Mouse (Mus musculus): ENCODE results near the gene S100a2.
A peak's percentile ranks its signal among the peaks of the same experiment; 100 is the strongest.

S100a2 gene

DNA sequence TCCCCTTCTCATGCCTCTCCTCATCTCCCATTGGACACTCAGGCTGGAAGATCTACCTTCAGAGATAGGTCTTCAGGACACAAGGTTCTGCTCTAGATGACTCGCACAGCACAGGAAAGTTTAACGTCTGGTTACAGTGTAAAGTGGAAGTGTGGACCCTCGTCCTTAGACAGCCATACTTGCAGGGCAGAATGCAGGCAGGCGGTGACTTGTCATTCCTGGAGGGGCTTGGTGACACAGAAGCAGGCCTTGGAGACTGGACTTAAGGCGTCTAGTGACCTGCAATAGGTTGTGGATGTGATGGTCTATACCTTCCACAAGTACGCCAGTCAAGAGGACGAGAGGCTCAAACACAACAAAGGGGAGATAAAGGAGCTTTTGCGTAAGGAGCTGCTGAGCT lies at the start of gene S100a2:
S100a2 (plus strand) TSS at position 301 of the 400 bp plus-strand sequence.
- DNase-seq (ENCODE audit: extremely low read depth, insufficient read length, low spot score): no peak

DNA sequence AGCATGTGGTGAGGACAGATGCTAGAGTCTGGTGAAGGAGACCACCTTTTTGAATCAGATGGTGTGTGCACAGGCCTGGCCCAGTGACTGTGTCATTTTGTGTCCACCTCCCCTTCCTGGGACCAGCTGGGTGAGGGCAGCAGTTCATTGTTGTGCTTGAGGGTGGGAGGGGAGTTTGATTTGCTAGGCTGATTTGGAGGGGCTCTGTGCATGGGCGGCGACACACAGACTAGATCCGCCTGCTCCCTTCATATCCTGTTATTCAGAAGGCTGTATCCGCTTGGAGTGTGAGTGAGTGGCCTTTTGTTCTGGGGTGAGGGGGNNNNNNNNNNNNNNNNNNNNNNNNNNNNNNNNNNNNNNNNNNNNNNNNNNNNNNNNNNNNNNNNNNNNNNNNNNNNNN lies 49.1 kb upstream of the S100a2 start:
- DNase-seq (ENCODE audit: extremely low read depth, insufficient read length, low spot score): no peak

GRCm38 (mm10) chr3:90549676-90550420 lies 40.2 kb upstream of the S100a2 start:
- peak; percentile 74 for DNase-seq (ENCODE audit: extremely low read depth, insufficient read length, low spot score)

GRCm38 (mm10) chr3:90550421-90550790 lies 39.6 kb upstream of the S100a2 start:
- DNase-seq (ENCODE audit: extremely low read depth, insufficient read length, low spot score): no peak

GRCm38 (mm10) chr3:90552231-90552630 lies 37.8 kb upstream of the S100a2 start:
- DNase-seq (ENCODE audit: extremely low read depth, insufficient read length, low spot score): no peak

DNA sequence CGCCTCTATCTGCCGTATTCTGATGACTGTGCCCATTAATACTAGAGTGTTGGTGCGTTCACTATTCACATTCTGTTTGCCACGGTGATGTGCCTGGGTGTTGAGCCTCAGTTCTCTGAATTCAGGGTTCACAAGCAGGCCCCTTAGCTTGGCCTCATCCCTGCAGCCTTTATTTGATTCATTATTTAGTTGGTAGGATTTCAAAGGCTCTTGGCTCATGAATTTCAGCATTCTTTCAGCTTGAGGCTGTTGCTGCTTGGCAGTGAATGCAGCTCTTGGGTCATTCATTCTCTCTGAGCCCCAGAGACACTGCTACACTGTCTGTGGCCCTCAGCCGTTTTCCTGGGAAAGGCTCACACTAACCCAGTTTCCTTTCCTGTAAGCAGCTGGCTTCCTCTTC lies 34.1 kb upstream of the S100a2 start:
- peak; percentile 23 for DNase-seq (ENCODE audit: extremely low read depth, insufficient read length, low spot score)

DNA sequence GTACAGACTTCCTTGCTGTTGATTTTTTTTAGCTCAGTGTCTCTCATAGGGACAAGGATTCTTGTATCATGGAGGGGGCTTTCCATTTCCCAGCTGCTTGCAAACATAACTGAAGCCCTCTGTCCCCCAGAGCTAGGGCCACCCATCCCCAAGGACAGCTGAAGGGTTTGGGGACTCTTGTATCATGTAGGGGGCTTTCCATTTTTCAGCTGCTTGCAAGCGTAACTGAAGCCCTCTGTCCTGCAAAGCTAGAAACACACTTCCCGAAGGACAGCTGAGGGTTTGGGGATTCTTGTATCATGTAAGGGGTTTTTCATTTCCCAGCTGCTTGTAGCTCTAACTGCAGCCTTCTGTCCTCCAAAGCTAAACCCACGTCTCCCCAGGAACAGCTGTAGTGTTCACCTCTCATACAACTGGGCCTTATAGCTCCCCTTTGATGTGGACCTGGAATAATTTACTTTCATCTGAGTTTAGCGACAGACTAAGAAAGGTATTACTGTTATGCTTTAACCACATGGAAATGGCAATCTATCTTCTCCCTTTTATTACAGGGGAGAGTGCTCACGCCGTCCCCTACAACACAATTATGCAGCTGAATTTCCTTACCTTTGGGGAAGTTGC lies 29.9 kb upstream of the S100a2 start, which contains the start of gene S100a3:
S100a3 (plus strand) TSS at position 571 of the 621 bp plus-strand sequence.
- DNase-seq (ENCODE audit: extremely low read depth, insufficient read length, low spot score): no peak

DNA sequence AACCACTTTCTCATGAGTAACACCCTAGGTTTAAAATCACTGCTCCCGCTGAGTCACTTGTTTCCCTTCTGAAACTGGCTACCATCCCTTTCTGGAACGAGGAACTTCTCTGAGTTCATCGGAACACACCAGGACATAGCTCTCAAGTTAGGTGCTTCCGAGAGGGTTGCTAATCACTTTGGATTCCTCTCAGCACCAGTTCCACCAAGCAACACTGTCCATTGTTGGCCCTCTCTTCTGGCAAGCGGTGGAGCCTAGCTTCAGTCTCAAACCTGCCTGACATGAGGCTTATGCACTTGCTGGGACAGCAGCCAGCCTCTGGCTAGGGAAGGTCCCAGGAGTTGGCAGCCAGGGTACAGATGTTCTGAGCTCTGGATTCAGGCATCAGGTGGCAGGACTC lies 15.4 kb upstream of the S100a2 start:
- DNase-seq (ENCODE audit: extremely low read depth, insufficient read length, low spot score): peak; percentile 71

- peak; percentile 41 for DNase-seq (ENCODE audit: extremely low read depth, insufficient read length, low spot score)
These were observed 14.7 kb upstream of the S100a2 start for GRCm38 (mm10) chr3:90575320-90575719.

GRCm38 (mm10) chr3:90576351-90577001 lies 13.6 kb upstream of the S100a2 start:
- no peak for DNase-seq (ENCODE audit: extremely low read depth, insufficient read length, low spot score)

DNA sequence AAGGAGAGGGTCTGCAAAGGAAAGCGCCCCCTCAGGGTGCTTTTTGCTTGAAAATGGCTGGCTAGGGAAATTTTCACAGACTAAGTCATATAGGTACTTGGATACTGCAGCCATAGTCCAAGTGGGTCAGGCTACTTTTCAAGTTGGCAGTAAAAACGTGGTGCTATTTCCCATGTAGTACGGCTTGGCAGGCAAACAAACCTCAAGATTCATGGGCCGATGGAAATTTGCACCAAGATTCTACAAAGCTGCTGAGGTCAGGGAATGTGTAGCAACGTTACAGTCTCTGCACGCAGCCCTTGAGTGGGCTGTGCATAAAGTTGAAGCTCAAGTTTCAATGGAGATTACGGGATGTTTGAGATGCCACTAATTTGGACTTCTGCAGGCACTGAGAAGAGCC lies 10.6 kb upstream of the S100a2 start:
- DNase-seq (ENCODE audit: extremely low read depth, insufficient read length, low spot score): peak; percentile 40

GRCm38 (mm10) chr3:90581141-90581540 lies 8.9 kb upstream of the S100a2 start:
- DNase-seq (ENCODE audit: extremely low read depth, insufficient read length, low spot score): no peak

GRCm38 (mm10) chr3:90582156-90582555 lies 7.9 kb upstream of the S100a2 start:
- DNase-seq (ENCODE audit: extremely low read depth, insufficient read length, low spot score): no peak

DNA sequence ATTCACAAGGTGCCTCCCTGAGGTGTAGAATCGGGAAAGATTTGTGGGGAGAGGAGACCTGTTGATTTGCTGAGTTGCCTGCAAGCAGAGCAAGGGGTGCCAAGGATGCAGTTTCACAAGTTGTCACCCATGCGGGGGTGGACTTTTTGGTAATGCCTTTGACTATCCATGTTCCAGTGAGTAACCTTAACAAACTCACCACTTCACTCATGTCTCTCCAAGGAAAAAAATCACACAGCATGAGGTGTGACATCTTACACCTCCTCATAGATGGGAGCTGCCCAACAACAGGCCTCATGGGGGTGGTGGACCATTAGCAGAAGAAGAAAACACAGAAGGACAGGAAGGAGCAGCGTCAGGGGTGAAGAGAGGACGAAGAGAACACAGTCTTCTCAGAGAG lies 7.5 kb upstream of the S100a2 start:
- no peak for DNase-seq (ENCODE audit: extremely low read depth, insufficient read length, low spot score)

DNA sequence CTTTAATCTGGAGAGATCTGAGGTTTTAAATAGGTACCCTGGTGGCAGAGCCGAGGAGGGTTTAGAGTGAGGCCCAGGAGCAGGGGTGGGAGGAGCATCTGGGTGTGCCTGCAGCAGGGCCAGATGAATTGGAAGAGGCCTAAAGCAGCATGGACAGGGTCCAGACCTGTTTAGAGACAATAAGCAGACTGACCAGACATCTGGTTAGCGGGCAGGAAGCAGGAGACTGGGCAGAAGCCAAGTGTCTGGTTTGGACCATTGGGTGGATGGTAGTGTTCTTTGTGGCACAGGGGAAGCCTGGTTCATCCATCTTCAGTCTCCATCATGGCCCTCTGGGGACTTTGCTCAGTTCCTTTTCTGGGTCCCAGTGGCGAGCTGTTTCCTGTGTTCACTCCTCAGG lies 6.2 kb upstream of the S100a2 start:
- peak; percentile 75 for DNase-seq (ENCODE audit: extremely low read depth, insufficient read length, low spot score)

DNA sequence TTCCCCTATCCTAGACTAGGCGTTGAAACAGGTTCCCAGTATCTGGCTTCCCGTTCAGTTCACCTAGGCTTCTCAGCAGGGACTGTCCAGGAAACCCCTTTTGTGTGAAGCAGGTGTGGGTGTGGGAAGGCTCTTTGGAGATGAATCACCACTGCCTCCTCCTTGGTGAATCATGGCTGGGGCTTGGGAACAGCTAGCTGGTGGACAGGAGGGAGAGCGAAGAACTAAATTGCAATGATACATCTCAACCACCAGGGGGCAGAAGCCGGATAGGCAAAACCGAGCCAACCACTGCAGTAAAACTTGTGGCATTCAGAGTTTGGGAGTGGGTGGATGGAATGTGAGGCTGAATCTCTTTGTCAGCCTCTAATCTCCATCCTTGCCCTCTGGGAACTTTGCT lies 4.5 kb upstream of the S100a2 start:
- peak; percentile 72 for DNase-seq (ENCODE audit: extremely low read depth, insufficient read length, low spot score)

- DNase-seq (ENCODE audit: extremely low read depth, insufficient read length, low spot score): peak; percentile 72
These were observed 3.9 kb upstream of the S100a2 start for GRCm38 (mm10) chr3:90586016-90586643.

DNA sequence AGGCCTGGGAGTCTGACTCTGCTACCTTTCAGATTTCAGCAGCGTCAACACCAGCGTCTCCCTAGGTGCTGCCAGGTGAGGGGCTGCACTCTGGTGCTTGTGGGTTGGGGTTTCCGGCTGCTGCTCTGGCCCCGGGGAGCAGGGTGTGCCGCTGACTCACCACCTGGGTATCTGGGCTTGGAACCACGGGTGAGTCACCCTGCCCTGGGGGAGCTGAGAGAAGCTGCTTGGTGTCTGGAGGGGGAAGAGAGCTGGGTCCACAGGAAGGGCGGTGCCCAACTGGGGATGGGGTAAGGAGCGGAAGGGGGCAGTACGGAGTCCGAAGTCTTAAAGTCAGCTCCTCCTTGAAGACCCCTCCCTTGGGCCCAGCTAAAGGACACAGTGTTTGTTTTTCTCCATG lies 3.1 kb upstream of the S100a2 start:
- peak; percentile 98 for DNase-seq (ENCODE audit: extremely low read depth, insufficient read length, low spot score)

GRCm38 (mm10) chr3:90587361-90588101 lies 2.5 kb upstream of the S100a2 start:
- peak; percentile 88 for DNase-seq (ENCODE audit: extremely low read depth, insufficient read length, low spot score)

DNA sequence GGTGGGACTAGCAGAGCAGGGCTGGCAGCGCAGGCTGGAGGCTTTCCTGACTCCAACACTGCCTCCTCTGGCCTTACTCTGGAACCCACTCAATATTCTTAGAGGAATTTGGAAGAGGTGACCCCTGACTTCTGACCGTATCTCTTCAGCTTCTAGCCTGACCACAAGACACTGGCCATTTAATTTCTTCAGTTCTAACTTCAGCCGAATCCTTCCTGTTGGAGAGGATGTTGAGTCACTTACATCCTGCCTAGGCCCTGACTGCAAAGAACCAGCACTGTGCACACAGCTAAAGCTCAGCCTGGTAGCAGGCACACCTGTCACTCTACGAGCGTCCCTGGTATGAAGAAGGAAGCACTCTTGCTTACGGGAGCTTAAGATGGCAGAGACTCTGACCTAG lies 657 bp upstream of the S100a2 start:
- DNase-seq (ENCODE audit: extremely low read depth, insufficient read length, low spot score): peak; percentile 53

GRCm38 (mm10) chr3:90594466-90594865 lies 4.4 kb downstream of the S100a2 start:
- no peak for DNase-seq (ENCODE audit: extremely low read depth, insufficient read length, low spot score)
